9 mouse cellular contexts compared by ENCODE assay signal in the genomic region with DNA sequence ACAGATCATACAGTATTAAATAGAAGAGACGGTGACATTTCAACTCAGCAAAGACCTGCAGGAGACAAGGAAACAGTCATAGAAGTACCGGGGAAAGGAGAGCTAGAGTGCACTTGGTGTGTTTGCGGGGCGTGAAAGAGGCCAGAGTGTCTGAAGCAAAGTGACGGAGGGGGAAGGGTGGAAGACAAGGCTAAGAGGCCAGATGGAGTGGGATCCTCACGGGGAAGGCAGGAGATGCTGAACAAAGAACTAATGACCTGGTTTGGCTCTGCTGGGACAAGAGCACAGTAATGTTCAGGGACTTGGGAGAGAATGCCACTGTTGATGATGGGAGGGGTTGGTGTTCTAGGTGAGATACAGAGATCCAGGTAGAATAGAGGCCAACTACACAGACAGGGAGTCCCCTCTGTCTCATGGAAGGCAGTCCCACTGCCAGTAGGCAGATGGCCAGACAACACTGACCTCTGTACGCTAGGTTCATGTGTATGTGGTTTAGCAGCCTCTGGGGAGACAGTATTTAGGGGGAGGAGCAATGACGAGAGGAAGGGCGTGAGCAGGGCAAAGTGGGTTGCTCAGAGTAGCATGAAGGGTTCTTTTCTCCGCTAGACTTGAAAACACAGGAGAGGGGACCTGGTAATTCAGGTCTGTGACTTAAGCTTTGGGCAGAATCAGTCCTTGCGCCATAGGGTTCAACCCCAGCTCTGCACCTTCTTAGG. TPM values are rescaled to one million over a fixed set of nuclear protein-coding genes. Genes with fewer than 3 reads are reported as not detected.
DNase-seq lines count a peak whose midpoint lies in the region; ATAC-seq and TF ChIP-seq lines count a peak whose summit lies in the region.
"Had no signal": no experiment of that assay in that cellular context is flagged by ENCODE, and none has a peak within 500 bp of the region (broad histone marks: within the 10 kb centered on the region; RNA-seq: fewer than 3 reads in every experiment).

No protein-coding gene starts in this region.

- H3K27me3 ChIP-seq in midbrain, embryonic 11.5 days (ENCODE audit: control insufficient read depth, insufficient read depth, low read length), result no peaks in the 10 kb centered on the region
- H3K27me3 ChIP-seq in midbrain, embryonic 15.5 days (replicated peaks), result no peaks in the 10 kb centered on the region
- H3K27me3 ChIP-seq in stomach, postnatal 0 days (ENCODE audit: control insufficient read depth, insufficient read depth, low read length), result no peaks in the 10 kb centered on the region

- H3K36me3 ChIP-seq in midbrain, embryonic 11.5 days (ENCODE audit: control insufficient read depth, insufficient read depth, low read length), result no peaks in the 10 kb centered on the region
- no peaks in the 10 kb centered on the region for H3K36me3 ChIP-seq in midbrain, embryonic 15.5 days (replicated peaks)
- H3K36me3 ChIP-seq in stomach, postnatal 0 days (ENCODE audit: control insufficient read depth, insufficient read depth, low read length), result no peaks in the 10 kb centered on the region

- H3K9ac ChIP-seq in midbrain, embryonic 11.5 days (ENCODE audit: low read length), result no peak overlapping the region
- H3K9ac ChIP-seq in midbrain, embryonic 15.5 days, result no peak overlapping the region
- H3K9ac ChIP-seq in stomach, postnatal 0 days (ENCODE audit: low read length), result no peak overlapping the region

- DNase-seq in embryo, embryonic 10 days (ENCODE audit: low spot score), result peak; percentile 31
- DNase-seq in embryo, embryonic 11 days, result no peak
- DNase-seq in midbrain, embryonic 11.5 days (ENCODE audit: low spot score, missing footprints), result no peak
- peak; percentile 72 for DNase-seq in lung, postnatal 25 days (ENCODE audit: low spot score)
- DNase-seq in stomach, postnatal 0 days (ENCODE audit: low spot score), result no peak
- no peak for DNase-seq in right cerebral cortex, adult 18-20 months
- DNase-seq in urinary bladder, postnatal 14 days (ENCODE audit: low spot score), result no peak
- DNase-seq: adrenal gland, postnatal 14 days had no signal

- no peaks in the 10 kb centered on the region for H3K9me3 ChIP-seq in midbrain, embryonic 11.5 days (ENCODE audit: control insufficient read depth, low read length)
- no peaks in the 10 kb centered on the region for H3K9me3 ChIP-seq in midbrain, embryonic 15.5 days
- H3K9me3 ChIP-seq in stomach, postnatal 0 days (ENCODE audit: control insufficient read depth, low read length), result no peaks in the 10 kb centered on the region

- TF ChIP-seq CTCF in stomach, postnatal 0 days (IDR thresholded peaks at IDR 0.05; ENCODE audit: low read depth), result no peak

- 75% methylated on average over 11 of the region's 11 CpGs for WGBS in midbrain, embryonic 11.5 days
- WGBS in midbrain, embryonic 15.5 days, result 70% methylated on average over 11 of the region's 11 CpGs
- WGBS in stomach, postnatal 0 days, result 42% methylated on average over 11 of the region's 11 CpGs

- 0 out of 2 replicates have a peak overlapping the region, but pooled peaks have one; percentile 8 for H3K27ac ChIP-seq in midbrain, embryonic 11.5 days (ENCODE audit: low read depth, low read length)
- no peak overlapping the region for H3K27ac ChIP-seq in midbrain, embryonic 15.5 days
- H3K27ac ChIP-seq in stomach, postnatal 0 days (replicated peaks), result peak overlapping the region; percentile 83

- no peak overlapping the region for H3K4me2 ChIP-seq in midbrain, embryonic 11.5 days
- H3K4me2 ChIP-seq in midbrain, embryonic 15.5 days, result no peak overlapping the region
- no peak overlapping the region; the same call in 1 of the 2 replicates for H3K4me2 ChIP-seq in stomach, postnatal 0 days (replicated peaks; ENCODE audit: low read depth)

- no peak for TF ChIP-seq EP300 in stomach, postnatal 0 days (optimal IDR thresholded peaks at IDR 0.05)

- H3K4me1 ChIP-seq in midbrain, embryonic 11.5 days (ENCODE audit: control insufficient read depth, insufficient read depth, low read length), result peaks cover 8% of the 10 kb centered on the region
- H3K4me1 ChIP-seq in midbrain, embryonic 15.5 days, result no peaks in the 10 kb centered on the region
- H3K4me1 ChIP-seq in stomach, postnatal 0 days (replicated peaks; ENCODE audit: control insufficient read depth, insufficient read depth), result 0 out of 2 replicates have a peak, but pooled peaks cover 10% of the 10 kb centered on the region

- no peak for ATAC-seq in midbrain, embryonic 11.5 days (ENCODE audit: low FRiP score)
- ATAC-seq in midbrain, embryonic 15.5 days (replicated peaks), result no peak
- peak; percentile 25 for ATAC-seq in stomach, postnatal 0 days (ENCODE audit: low FRiP score, low TSS enrichment)

- H3K4me3 ChIP-seq in midbrain, embryonic 11.5 days (ENCODE audit: low read depth, low read length), result no peak overlapping the region
- no peak overlapping the region for H3K4me3 ChIP-seq in midbrain, embryonic 15.5 days
- H3K4me3 ChIP-seq in stomach, postnatal 0 days (ENCODE audit: low read depth, low read length), result no peak overlapping the region

RNA-seq across cellular contexts. Expression of a gene that starts 23.6 kb away (rescaled TPM):
- polyA plus RNA-seq in midbrain, embryonic 11.5 days (2014; fragmentation: Nextera tagmentation; extraction: Ambion mirVana), result 4.0 and 4.7 TPM in 2 replicates
- polyA plus RNA-seq in midbrain, embryonic 15.5 days (2015; fragmentation: Nextera tagmentation; extraction: Ambion mirVana), result 10.7 and 11.6 TPM in 2 replicates
- polyA plus RNA-seq in stomach, postnatal 0 days (2015; fragmentation: Nextera tagmentation; extraction: Ambion mirVana), result 23.6 and 29.6 TPM in 2 replicates

RNA-seq across cellular contexts. Expression of a gene that starts 25.0 kb away (rescaled TPM):
- 142 and 144 TPM in 2 replicates for polyA plus RNA-seq in midbrain, embryonic 11.5 days (2014; fragmentation: Nextera tagmentation; extraction: Ambion mirVana)
- 67.5 and 69.4 TPM in 2 replicates for polyA plus RNA-seq in midbrain, embryonic 15.5 days (2015; fragmentation: Nextera tagmentation; extraction: Ambion mirVana)
- polyA plus RNA-seq in stomach, postnatal 0 days (2015; fragmentation: Nextera tagmentation; extraction: Ambion mirVana), result 52.2 and 57.6 TPM in 2 replicates

RNA-seq across cellular contexts. Expression of a gene that starts 30.8 kb away (rescaled TPM):
- not detected in 2 replicates for polyA plus RNA-seq in midbrain, embryonic 11.5 days (2014; fragmentation: Nextera tagmentation; extraction: Ambion mirVana)
- polyA plus RNA-seq in midbrain, embryonic 15.5 days (2015; fragmentation: Nextera tagmentation; extraction: Ambion mirVana), result not detected in 2 replicates
- 12.9 and 13.0 TPM in 2 replicates for polyA plus RNA-seq in stomach, postnatal 0 days (2015; fragmentation: Nextera tagmentation; extraction: Ambion mirVana)

RNA-seq across cellular contexts. Expression of a gene that starts 54.6 kb away (rescaled TPM):
- polyA plus RNA-seq in midbrain, embryonic 11.5 days (2014; fragmentation: Nextera tagmentation; extraction: Ambion mirVana), result 3.7 and 4.1 TPM in 2 replicates
- 8.1 and 9.3 TPM in 2 replicates for polyA plus RNA-seq in midbrain, embryonic 15.5 days (2015; fragmentation: Nextera tagmentation; extraction: Ambion mirVana)
- polyA plus RNA-seq in stomach, postnatal 0 days (2015; fragmentation: Nextera tagmentation; extraction: Ambion mirVana), result 25.8 and 26.9 TPM in 2 replicates

Comparison
In these comparisons a context has a peak if more than half of its experiments do, and no peak if none do; other contexts are left out.
1. DNase-seq: peak in embryo, embryonic 10 days (single experiment) and lung, postnatal 25 days (single experiment); none in embryo, embryonic 11 days (single experiment), midbrain, embryonic 11.5 days (single experiment), stomach, postnatal 0 days (single experiment), right cerebral cortex, adult 18-20 months (single experiment) and urinary bladder, postnatal 14 days (single experiment).
2. RNA of a gene that starts 30.8 kb away (polyA plus RNA-seq): 12.9 to 13.0 TPM in stomach, postnatal 0 days; not detected in midbrain, embryonic 11.5 days and not detected in midbrain, embryonic 15.5 days; every median in the first group is over 10 times any median in the second.